Mouse (Mus musculus) embryonic facial prominence, embryonic 13.5 days (tissue): ENCODE measurements at regions not wholly inside any gene's neighbourhood (a gene's known extent, or its start where the extent isn't known, plus 50 kb on each side); places are given as distances from the start of the nearest gene placed in this dataset.

ENCODE experiments used
- ATAC-seq: fragments of 200-750 bp; cut with Nextera tagmentation; 2 replicates; pipeline ENCODE4 v1.8.0; 2017; ENCODE audit warnings: low read depth; ENCODE audit not compliant: insufficient number of reproducible peaks, insufficient read depth, low FRiP score, low TSS enrichment
- H3K27ac ChIP-seq: fragments of 300-500 bp; sonication (generic); 2 replicates; pipeline ENCODE4 v1.5.1; 2015; ENCODE audit warnings: moderate library complexity, mild to moderate bottlenecking, inconsistent platforms
- H3K27me3 ChIP-seq: fragments of 300-500 bp; sonication (generic); 2 replicates; pipeline ENCODE4 v1.6.1; 2015; ENCODE audit warnings: mild to moderate bottlenecking, inconsistent platforms
- H3K36me3 ChIP-seq: fragments of 300-500 bp; sonication (generic); 2 replicates; pipeline ENCODE4 v1.6.1; 2015; ENCODE audit warnings: mild to moderate bottlenecking, inconsistent platforms
- H3K4me1 ChIP-seq: fragments of 300-500 bp; sonication (generic); 2 replicates; pipeline ENCODE4 v1.6.1; 2015; ENCODE audit warnings: inconsistent platforms
- H3K4me2 ChIP-seq: fragments of 300-500 bp; sonication (generic); 2 replicates; pipeline ENCODE4 v1.6.1; 2015; ENCODE audit warnings: moderate library complexity, mild to moderate bottlenecking, inconsistent platforms
- H3K4me3 ChIP-seq: fragments of 300-500 bp; sonication (generic); 2 replicates; pipeline ENCODE4 v1.5.1; 2015; ENCODE audit warnings: mild to moderate bottlenecking, inconsistent platforms
- H3K9ac ChIP-seq: fragments of 300-500 bp; sonication (generic); 2 replicates; pipeline ENCODE4 v1.6.1; 2015; ENCODE audit warnings: mild to moderate bottlenecking, inconsistent platforms
- H3K9me3 ChIP-seq: fragments of 300-500 bp; sonication (generic); 2 replicates; pipeline ENCODE4 v1.6.1; 2016; ENCODE audit warnings: inconsistent platforms
- WGBS: fragments of 180-500 bp; shearing (Covaris S2); methylation state at CpG from one replicate; pipeline ENCODE4 v1.1.7; 2015; ENCODE audit warnings: mixed read lengths; 5-methylcytosine and 5-hydroxymethylcytosine counted together

GRCm38 (mm10) chr11:71886771-71887170, 137.1 kb downstream of the Wscd1 start:
- H3K9me3 ChIP-seq = no peaks in the 10 kb centered on the region
- H3K4me3 ChIP-seq = no peak overlapping the region
- 44% methylated on average over 4 of the region's 4 CpGs for WGBS
- H3K36me3 ChIP-seq = no peaks in the 10 kb centered on the region
- no peaks in the 10 kb centered on the region for H3K4me1 ChIP-seq
- H3K9ac ChIP-seq = no peak overlapping the region
- no peaks in the 10 kb centered on the region for H3K27me3 ChIP-seq
- H3K27ac ChIP-seq = no peak overlapping the region
- H3K4me2 ChIP-seq = no peak overlapping the region
- no peak for ATAC-seq

- WGBS = 62% methylated on average over 6 of the region's 6 CpGs
- H3K9me3 ChIP-seq = no peaks in the 10 kb centered on the region
- no peak overlapping the region for H3K27ac ChIP-seq
- no peak overlapping the region for H3K4me2 ChIP-seq
- H3K4me3 ChIP-seq = no peak overlapping the region
- H3K27me3 ChIP-seq = no peaks in the 10 kb centered on the region
- H3K4me1 ChIP-seq = no peaks in the 10 kb centered on the region
- no peaks in the 10 kb centered on the region for H3K36me3 ChIP-seq
- no peak overlapping the region for H3K9ac ChIP-seq
- ATAC-seq = no peak
Measured at GRCm38 (mm10) chr11:71884861-71885260, 135.1 kb downstream of the Wscd1 start.

GRCm38 (mm10) chr11:71881841-71882240, 132.1 kb downstream of the Wscd1 start:
- no peaks in the 10 kb centered on the region for H3K36me3 ChIP-seq
- no peak overlapping the region for H3K4me2 ChIP-seq
- H3K4me3 ChIP-seq = no peak overlapping the region
- WGBS = 67% methylated on average over 1 of the region's 1 CpGs
- H3K27ac ChIP-seq = no peak overlapping the region
- no peak for ATAC-seq
- no peaks in the 10 kb centered on the region for H3K4me1 ChIP-seq
- H3K9ac ChIP-seq = no peak overlapping the region
- H3K27me3 ChIP-seq = no peaks in the 10 kb centered on the region
- H3K9me3 ChIP-seq = no peaks in the 10 kb centered on the region

GRCm38 (mm10) chr11:71871297-71871696, 121.6 kb downstream of the Wscd1 start:
- no peaks in the 10 kb centered on the region for H3K9me3 ChIP-seq
- H3K27ac ChIP-seq = no peak overlapping the region
- 0 out of 2 replicates have a peak, but pooled peaks cover 2% of the 10 kb centered on the region for H3K4me1 ChIP-seq
- no peak overlapping the region for H3K4me3 ChIP-seq
- no peaks in the 10 kb centered on the region for H3K27me3 ChIP-seq
- H3K4me2 ChIP-seq = no peak overlapping the region
- H3K9ac ChIP-seq = no peak overlapping the region
- 75% methylated on average over 7 of the region's 7 CpGs for WGBS
- ATAC-seq = no peak
- H3K36me3 ChIP-seq = no peaks in the 10 kb centered on the region

GRCm38 (mm10) chr11:71866690-71867089, 117.0 kb downstream of the Wscd1 start:
- 77% methylated on average over 12 of the region's 12 CpGs for WGBS
- H3K4me2 ChIP-seq = no peak overlapping the region
- no peak for ATAC-seq
- H3K27ac ChIP-seq = no peak overlapping the region
- H3K4me1 ChIP-seq = 0 out of 2 replicates have a peak, but pooled peaks cover 2% of the 10 kb centered on the region
- no peaks in the 10 kb centered on the region for H3K27me3 ChIP-seq
- H3K36me3 ChIP-seq = no peaks in the 10 kb centered on the region
- H3K4me3 ChIP-seq = no peak overlapping the region
- no peak overlapping the region for H3K9ac ChIP-seq
- H3K9me3 ChIP-seq = no peaks in the 10 kb centered on the region

GRCm38 (mm10) chr11:71857926-71858325, 108.2 kb downstream of the Wscd1 start:
- 81% methylated on average over 8 of the region's 8 CpGs for WGBS
- no peaks in the 10 kb centered on the region for H3K27me3 ChIP-seq
- no peak overlapping the region for H3K27ac ChIP-seq
- no peaks in the 10 kb centered on the region for H3K4me1 ChIP-seq
- no peak for ATAC-seq
- H3K4me3 ChIP-seq = no peak overlapping the region
- no peaks in the 10 kb centered on the region for H3K36me3 ChIP-seq
- H3K9ac ChIP-seq = no peak overlapping the region
- H3K9me3 ChIP-seq = no peaks in the 10 kb centered on the region
- no peak overlapping the region for H3K4me2 ChIP-seq

- Histone ChIP-seq H3K36me3 (no peaks in the 10 kb centered on the region), H3K9me3 (no peaks in the 10 kb centered on the region), H3K4me3 (no peak overlapping the region), H3K9ac (no peak overlapping the region), H3K27me3 (no peaks in the 10 kb centered on the region), H3K4me2 (no peak overlapping the region), H3K27ac (no peak overlapping the region), H3K4me1 (no peaks in the 10 kb centered on the region)
- 79% methylated on average over 1 of the region's 1 CpGs for WGBS
- no peak for ATAC-seq
Measured at GRCm38 (mm10) chr11:71855557-71855956, 105.8 kb downstream of the Wscd1 start.

- H3K4me3 ChIP-seq = no peak overlapping the region
- no peak for ATAC-seq
- H3K36me3 ChIP-seq = no peaks in the 10 kb centered on the region
- no peak overlapping the region for H3K27ac ChIP-seq
- H3K4me2 ChIP-seq = no peak overlapping the region
- H3K4me1 ChIP-seq = no peaks in the 10 kb centered on the region
- H3K9ac ChIP-seq = no peak overlapping the region
- H3K9me3 ChIP-seq = no peaks in the 10 kb centered on the region
- H3K27me3 ChIP-seq = no peaks in the 10 kb centered on the region
- 90% methylated on average over 3 of the region's 3 CpGs for WGBS
Measured at GRCm38 (mm10) chr11:71855058-71855457, 105.3 kb downstream of the Wscd1 start.

GRCm38 (mm10) chr11:71847684-71848367, 98.1 kb downstream of the Wscd1 start:
- Histone ChIP-seq H3K9me3 (no peaks in the 10 kb centered on the region), H3K4me1 (no peaks in the 10 kb centered on the region), H3K4me3 (no peak overlapping the region), H3K27me3 (no peaks in the 10 kb centered on the region), H3K27ac (no peak overlapping the region), H3K4me2 (no peak overlapping the region), H3K9ac (no peak overlapping the region), H3K36me3 (no peaks in the 10 kb centered on the region)
- WGBS = 64% methylated on average over 9 of the region's 9 CpGs
- ATAC-seq = peak; percentile 52; the same call in 1 of the 2 replicates

- H3K36me3 ChIP-seq = no peaks in the 10 kb centered on the region
- H3K9me3 ChIP-seq = no peaks in the 10 kb centered on the region
- H3K27me3 ChIP-seq = no peaks in the 10 kb centered on the region
- no peak overlapping the region for H3K4me2 ChIP-seq
- H3K4me3 ChIP-seq = no peak overlapping the region
- no peak for ATAC-seq
- 52% methylated on average over 3 of the region's 3 CpGs for WGBS
- no peak overlapping the region for H3K27ac ChIP-seq
- no peaks in the 10 kb centered on the region for H3K4me1 ChIP-seq
- H3K9ac ChIP-seq = no peak overlapping the region
Measured at GRCm38 (mm10) chr11:71846496-71846895, 96.8 kb downstream of the Wscd1 start.

- no peak overlapping the region for H3K9ac ChIP-seq
- no peak for ATAC-seq
- no peaks in the 10 kb centered on the region for H3K4me1 ChIP-seq
- no peak overlapping the region for H3K4me2 ChIP-seq
- 68% methylated on average over 8 of the region's 8 CpGs for WGBS
- no peak overlapping the region for H3K4me3 ChIP-seq
- H3K27me3 ChIP-seq = no peaks in the 10 kb centered on the region
- no peak overlapping the region for H3K27ac ChIP-seq
- H3K9me3 ChIP-seq = no peaks in the 10 kb centered on the region
- no peaks in the 10 kb centered on the region for H3K36me3 ChIP-seq
Measured at GRCm38 (mm10) chr11:71840635-71841443, 91.1 kb downstream of the Wscd1 start.
